Mouse (Mus musculus): ENCODE measurements at regions not wholly inside any gene's neighbourhood (a gene's known extent, or its start where the extent isn't known, plus 50 kb on each side); places are given as distances from the start of the nearest gene placed in this dataset.
"Not testable (repeated sequence)": the region's sequence is repeated elsewhere in the genome, so short reads cannot be mapped to it uniquely, and the experiment has no call there.

DNA sequence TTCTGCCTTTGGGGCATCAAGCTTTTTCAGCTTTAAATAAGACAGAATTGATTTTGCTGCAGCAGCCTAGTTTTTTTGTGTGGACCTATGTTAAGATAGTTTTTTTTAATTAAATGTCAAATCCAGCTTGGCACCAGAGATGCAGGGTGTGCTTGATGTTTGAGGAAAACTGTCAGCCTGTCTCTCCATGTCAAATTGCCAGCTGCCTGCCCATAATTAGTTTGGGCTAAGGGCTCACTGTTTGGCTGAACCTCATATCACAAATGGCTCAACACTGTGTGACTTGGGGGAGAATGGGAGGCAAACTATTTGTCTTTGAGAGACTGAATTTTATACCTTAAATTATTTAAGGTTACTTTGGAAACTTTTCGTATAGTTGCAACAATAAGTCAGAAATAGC, 252.7 kb upstream of the Tram1l1 start:
- no peak overlapping the region for H3K4me2 ChIP-seq (ENCODE audit: low read depth, low read length)
- H3K9me3 ChIP-seq (ENCODE audit: control insufficient read depth, low read length): no peaks in the 10 kb centered on the region
- no peaks in the 10 kb centered on the region for H3K27me3 ChIP-seq (replicated peaks; ENCODE audit: control insufficient read depth, insufficient read depth, low read length)
- H3K9ac ChIP-seq (ENCODE audit: low read depth, low read length): no peak overlapping the region
- no peak overlapping the region for H3K4me3 ChIP-seq (ENCODE audit: low read length)
- 77% methylated on average over 1 of the region's 1 CpGs for WGBS
- no peaks in the 10 kb centered on the region for H3K36me3 ChIP-seq (ENCODE audit: control insufficient read depth, insufficient read depth, low read length)
- H3K27ac ChIP-seq (ENCODE audit: low read length): no peak overlapping the region
- ATAC-seq: no peak
- H3K4me1 ChIP-seq (ENCODE audit: control insufficient read depth, insufficient read depth, low read length): no peaks in the 10 kb centered on the region

- Histone ChIP-seq H3K9ac (ENCODE audit: low read depth, low read length) (no peak overlapping the region), H3K27me3 (replicated peaks; ENCODE audit: control insufficient read depth, insufficient read depth, low read length) (no peaks in the 10 kb centered on the region), H3K36me3 (ENCODE audit: control insufficient read depth, insufficient read depth, low read length) (no peaks in the 10 kb centered on the region), H3K4me3 (ENCODE audit: low read length) (no peak overlapping the region), H3K4me1 (ENCODE audit: control insufficient read depth, insufficient read depth, low read length) (no peaks in the 10 kb centered on the region), H3K4me2 (ENCODE audit: low read depth, low read length) (no peak overlapping the region), H3K27ac (ENCODE audit: low read length) (no peak overlapping the region), H3K9me3 (ENCODE audit: control insufficient read depth, low read length) (no peaks in the 10 kb centered on the region)
- no peak for ATAC-seq
- WGBS: 83% methylated on average over 1 of the region's 1 CpGs
Observed at GRCm38 (mm10) chr3:124069182-124069581, 251.5 kb upstream of the Tram1l1 start.

DNA sequence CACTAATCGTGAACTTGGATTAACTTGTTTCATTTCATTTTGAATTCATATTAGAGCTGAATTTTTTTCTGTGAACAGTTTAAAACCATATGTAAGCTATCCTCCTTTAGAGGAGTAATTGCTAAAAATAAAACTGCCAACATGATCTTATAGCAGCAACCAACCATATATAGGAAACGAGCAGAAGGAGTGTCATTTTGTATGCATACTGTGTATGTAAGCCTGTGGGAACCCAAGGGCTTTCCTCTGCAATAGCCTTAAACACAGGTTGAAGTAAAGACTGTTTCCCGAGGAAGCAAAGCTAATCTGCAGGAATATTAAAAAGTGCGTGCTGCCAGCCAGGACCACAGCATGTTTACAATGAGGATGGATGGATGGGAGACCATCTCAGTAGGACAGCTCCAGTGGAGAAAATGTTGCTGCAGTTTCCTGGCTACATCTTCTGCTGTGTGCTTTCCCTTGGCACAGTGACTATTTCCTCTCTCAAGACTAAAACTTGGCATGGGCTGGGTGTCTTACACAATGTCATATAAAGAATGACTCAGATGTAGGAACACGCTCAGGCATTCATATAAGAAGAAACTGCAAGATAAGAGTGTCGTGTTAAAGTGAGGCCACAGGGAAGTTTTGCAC, 244.6 kb upstream of the Tram1l1 start:
- Histone ChIP-seq H3K4me3 (ENCODE audit: low read length) (no peak overlapping the region), H3K27ac (ENCODE audit: low read length) (peak overlapping the region; percentile 10; the same call in 1 of the 2 replicates), H3K9ac (ENCODE audit: low read depth, low read length) (no peak overlapping the region), H3K4me1 (ENCODE audit: control insufficient read depth, insufficient read depth, low read length) (no peaks in the 10 kb centered on the region), H3K9me3 (ENCODE audit: control insufficient read depth, low read length) (no peaks in the 10 kb centered on the region), H3K4me2 (ENCODE audit: low read depth, low read length) (no peak overlapping the region), H3K27me3 (replicated peaks; ENCODE audit: control insufficient read depth, insufficient read depth, low read length) (no peaks in the 10 kb centered on the region), H3K36me3 (ENCODE audit: control insufficient read depth, insufficient read depth, low read length) (no peaks in the 10 kb centered on the region)
- ATAC-seq: no peak
- 41% methylated on average over 6 of the region's 6 CpGs for WGBS

GRCm38 (mm10) chr3:124092404-124093121, 228.1 kb upstream of the Tram1l1 start:
- Histone ChIP-seq H3K36me3 (ENCODE audit: control insufficient read depth, insufficient read depth, low read length) (no peaks in the 10 kb centered on the region), H3K9ac (ENCODE audit: low read depth, low read length) (no peak overlapping the region), H3K4me3 (ENCODE audit: low read length) (no peak overlapping the region), H3K9me3 (ENCODE audit: control insufficient read depth, low read length) (no peaks in the 10 kb centered on the region), H3K4me1 (ENCODE audit: control insufficient read depth, insufficient read depth, low read length) (no peaks in the 10 kb centered on the region), H3K27me3 (replicated peaks; ENCODE audit: control insufficient read depth, insufficient read depth, low read length) (no peaks in the 10 kb centered on the region), H3K4me2 (ENCODE audit: low read depth, low read length) (no peak overlapping the region), H3K27ac (ENCODE audit: low read length) (no peak overlapping the region)
- ATAC-seq: no peak
- 68% methylated on average over 9 of the region's 9 CpGs for WGBS

GRCm38 (mm10) chr3:124113995-124114394, 206.7 kb upstream of the Tram1l1 start:
- no peak overlapping the region for H3K27ac ChIP-seq (ENCODE audit: low read length)
- WGBS: 81% methylated on average over 1 of the region's 1 CpGs
- no peaks in the 10 kb centered on the region for H3K9me3 ChIP-seq (ENCODE audit: control insufficient read depth, low read length)
- H3K27me3 ChIP-seq (replicated peaks; ENCODE audit: control insufficient read depth, insufficient read depth, low read length): no peaks in the 10 kb centered on the region
- H3K4me3 ChIP-seq (ENCODE audit: low read length): no peak overlapping the region
- no peak overlapping the region for H3K4me2 ChIP-seq (ENCODE audit: low read depth, low read length)
- ATAC-seq: no peak
- no peaks in the 10 kb centered on the region for H3K4me1 ChIP-seq (ENCODE audit: control insufficient read depth, insufficient read depth, low read length)
- no peak overlapping the region for H3K9ac ChIP-seq (ENCODE audit: low read depth, low read length)
- H3K36me3 ChIP-seq (ENCODE audit: control insufficient read depth, insufficient read depth, low read length): no peaks in the 10 kb centered on the region

DNA sequence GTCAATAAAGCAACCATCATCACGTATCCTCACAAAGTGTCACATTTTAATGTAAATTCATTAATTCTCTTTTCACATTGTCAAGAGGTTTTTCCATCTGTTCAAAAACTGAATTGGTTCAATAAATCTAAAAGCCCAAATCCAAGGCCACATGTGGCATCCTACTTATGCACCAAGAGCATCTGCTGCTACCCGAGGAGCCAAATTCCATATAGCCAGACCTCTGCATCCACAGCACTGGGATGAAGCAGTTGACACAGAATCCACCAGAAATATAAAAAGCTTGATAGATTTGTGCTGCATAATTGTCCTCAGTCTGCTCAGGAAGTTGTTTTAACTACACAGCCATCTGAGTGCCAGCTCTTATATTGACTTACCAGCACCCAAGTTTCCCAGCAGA, 164.4 kb upstream of the Tram1l1 start:
- Histone ChIP-seq H3K9me3 (ENCODE audit: control insufficient read depth, low read length) (no peaks in the 10 kb centered on the region), H3K36me3 (ENCODE audit: control insufficient read depth, insufficient read depth, low read length) (no peaks in the 10 kb centered on the region), H3K4me2 (ENCODE audit: low read depth, low read length) (no peak overlapping the region), H3K4me3 (ENCODE audit: low read length) (no peak overlapping the region), H3K27me3 (replicated peaks; ENCODE audit: control insufficient read depth, insufficient read depth, low read length) (no peaks in the 10 kb centered on the region), H3K4me1 (ENCODE audit: control insufficient read depth, insufficient read depth, low read length) (no peaks in the 10 kb centered on the region), H3K27ac (ENCODE audit: low read length) (no peak overlapping the region), H3K9ac (ENCODE audit: low read depth, low read length) (no peak overlapping the region)
- ATAC-seq: no peak
- 69% methylated on average over 2 of the region's 2 CpGs for WGBS

DNA sequence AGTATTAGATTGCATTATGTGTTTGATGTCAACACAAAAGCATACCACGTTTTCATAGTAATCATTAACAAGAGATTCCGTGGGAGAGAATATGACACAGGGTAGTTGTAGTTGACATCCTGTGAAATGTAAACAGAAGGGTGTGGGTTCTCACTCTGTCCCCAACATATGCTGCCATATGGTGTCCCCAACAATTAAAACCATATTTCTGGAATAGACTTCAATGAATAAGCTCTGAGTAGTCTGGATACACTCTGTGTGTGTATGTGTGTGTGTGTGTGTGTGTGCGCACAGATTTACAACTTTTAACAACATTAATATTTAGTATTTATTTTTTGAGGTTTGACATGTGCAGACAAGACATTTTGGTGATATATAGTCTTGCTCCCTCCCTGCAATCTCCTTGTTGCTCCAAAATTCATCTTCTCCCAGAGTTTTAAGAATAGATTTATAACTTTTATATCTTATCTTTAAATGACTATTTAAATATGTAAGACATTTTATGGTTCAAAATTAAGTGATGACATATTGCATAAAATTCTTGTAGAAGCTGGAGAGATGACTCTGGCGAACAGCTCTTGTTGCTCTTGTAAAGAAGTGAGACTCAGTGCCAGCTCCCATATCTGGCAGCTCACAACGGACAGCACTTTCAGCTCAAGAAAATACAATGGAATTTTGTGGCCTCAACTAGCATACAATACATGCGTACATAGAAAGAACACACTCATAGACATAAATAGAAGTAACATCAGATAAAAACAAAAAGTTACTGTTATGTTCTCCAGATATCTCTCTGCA, 162.6 kb upstream of the Tram1l1 start:
- H3K9ac ChIP-seq (ENCODE audit: low read depth, low read length): no peak overlapping the region
- no peak overlapping the region for H3K27ac ChIP-seq (ENCODE audit: low read length)
- no peaks in the 10 kb centered on the region for H3K4me1 ChIP-seq (ENCODE audit: control insufficient read depth, insufficient read depth, low read length)
- no peaks in the 10 kb centered on the region for H3K27me3 ChIP-seq (replicated peaks; ENCODE audit: control insufficient read depth, insufficient read depth, low read length)
- no peaks in the 10 kb centered on the region for H3K9me3 ChIP-seq (ENCODE audit: control insufficient read depth, low read length)
- ATAC-seq: no peak
- no peak overlapping the region for H3K4me2 ChIP-seq (ENCODE audit: low read depth, low read length)
- no peak overlapping the region for H3K4me3 ChIP-seq (ENCODE audit: low read length)
- 67% methylated on average over 6 of the region's 6 CpGs for WGBS
- no peaks in the 10 kb centered on the region for H3K36me3 ChIP-seq (ENCODE audit: control insufficient read depth, insufficient read depth, low read length)

- ATAC-seq: peak; percentile 80
Observed at GRCm38 (mm10) chr3:124193331-124193730, 127.3 kb upstream of the Tram1l1 start.

GRCm38 (mm10) chr3:124200226-124200940, 120.3 kb upstream of the Tram1l1 start:
- not testable (repeated sequence) for H3K27ac ChIP-seq (ENCODE audit: low read length); H3K4me3 ChIP-seq (ENCODE audit: low read length); H3K4me2 ChIP-seq (ENCODE audit: low read depth, low read length); H3K9ac ChIP-seq (ENCODE audit: low read depth, low read length); H3K9me3 ChIP-seq (ENCODE audit: control insufficient read depth, low read length); H3K27me3 ChIP-seq (replicated peaks; ENCODE audit: control insufficient read depth, insufficient read depth, low read length); H3K4me1 ChIP-seq (ENCODE audit: control insufficient read depth, insufficient read depth, low read length); H3K36me3 ChIP-seq (ENCODE audit: control insufficient read depth, insufficient read depth, low read length)
- 74% methylated on average over 9 of the region's 9 CpGs for WGBS
- ATAC-seq: 0 out of 2 replicates have a peak, but pooled peaks have one; percentile 71

More at GRCm38 (mm10) chr3:124193331-124193730, 127.3 kb upstream of the Tram1l1 start:
- H3K36me3 ChIP-seq (ENCODE audit: control insufficient read depth, insufficient read depth, low read length); H3K27me3 ChIP-seq (replicated peaks; ENCODE audit: control insufficient read depth, insufficient read depth, low read length); H3K4me3 ChIP-seq (ENCODE audit: low read length); H3K9me3 ChIP-seq (ENCODE audit: control insufficient read depth, low read length); H3K9ac ChIP-seq (ENCODE audit: low read depth, low read length); H3K27ac ChIP-seq (ENCODE audit: low read length); H3K4me2 ChIP-seq (ENCODE audit: low read depth, low read length); H3K4me1 ChIP-seq (ENCODE audit: control insufficient read depth, insufficient read depth, low read length): not testable (repeated sequence)
- 53% methylated on average over 6 of the region's 6 CpGs for WGBS
